Mouse (Mus musculus) inflammation-experienced regulatory T-cells, adult 6 months (primary cell): ENCODE measurements around the gene Angptl1. TPM values are rescaled to one million over a fixed set of nuclear protein-coding genes. Genes with fewer than 3 reads are reported as not detected.
A peak's percentile ranks its signal among the peaks of the same experiment; 100 is the strongest.

ENCODE experiments used
- ATAC-seq: one replicate; pipeline ENCODE4 v1.8.0; 2017
- polyA plus RNA-seq, 3 experiments: library from polyadenylated mRNA; unstranded; fragments of 100-300 nt; shearing (Covaris generic); gene quantifications; one replicate each; pipeline ENCODE4 v1.2.1; 2017

Angptl1 gene
- polyA plus RNA-seq, 3 experiments from 2014 or later: 0.50 to 1.9 (median 1.6) TPM

DNA sequence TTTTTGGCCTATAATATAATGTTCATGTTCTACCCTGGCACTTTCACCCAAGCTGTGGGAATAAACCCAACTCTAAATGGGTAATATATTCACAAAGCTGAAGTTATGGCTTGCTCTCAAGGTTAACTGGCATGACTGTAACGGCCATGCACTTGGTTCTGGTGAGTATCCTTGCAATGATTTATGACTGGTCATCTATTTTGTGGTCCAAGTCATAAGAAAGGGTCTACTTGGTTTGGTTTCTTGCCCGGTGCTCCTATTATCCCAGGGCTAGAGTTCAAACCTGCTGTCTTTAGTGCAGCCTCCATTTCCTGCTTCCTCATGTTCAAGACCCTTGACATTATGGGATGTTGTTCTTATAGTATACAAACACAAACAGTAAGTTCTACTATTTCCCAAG, 46.4 kb downstream of the Angptl1 start:
- no peak for ATAC-seq

DNA sequence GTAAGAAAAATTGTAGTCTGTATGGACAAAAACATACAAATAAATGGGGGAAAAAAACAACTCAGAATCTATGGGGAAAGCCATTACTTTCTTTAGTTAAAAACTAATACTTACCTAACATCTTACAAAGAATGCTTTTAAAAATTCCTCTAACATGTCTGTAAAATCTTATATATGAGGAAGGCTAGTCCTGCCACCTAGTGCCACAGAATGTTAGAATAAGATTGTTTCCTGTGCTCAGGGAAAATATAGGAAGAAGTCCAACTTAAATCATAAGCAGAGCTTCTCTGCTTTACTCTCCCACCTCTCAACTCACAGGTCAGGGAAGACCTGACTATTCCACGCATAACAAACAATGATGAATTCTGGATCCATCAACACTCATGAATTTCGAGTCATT, 47.5 kb downstream of the Angptl1 start:
- ATAC-seq: no peak

DNA sequence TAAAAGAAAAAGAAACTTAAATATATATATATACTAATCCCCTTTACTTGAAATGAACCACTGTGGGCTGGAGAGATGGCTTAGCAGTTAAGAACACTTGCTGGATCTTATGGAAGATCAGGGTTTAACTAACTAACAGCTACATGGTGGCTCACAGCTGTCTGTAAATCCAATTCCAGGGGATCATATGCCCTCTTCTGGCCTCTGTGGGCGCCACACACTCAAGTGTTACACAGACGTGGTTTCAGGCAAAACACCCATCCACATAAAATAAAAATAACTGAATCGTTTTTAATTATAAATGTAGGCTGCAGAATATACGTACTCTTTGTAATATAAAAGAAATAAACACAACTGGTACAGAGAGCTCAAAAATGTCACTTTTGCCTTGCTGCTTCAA, 50.5 kb downstream of the Angptl1 start:
- no peak for ATAC-seq

DNA sequence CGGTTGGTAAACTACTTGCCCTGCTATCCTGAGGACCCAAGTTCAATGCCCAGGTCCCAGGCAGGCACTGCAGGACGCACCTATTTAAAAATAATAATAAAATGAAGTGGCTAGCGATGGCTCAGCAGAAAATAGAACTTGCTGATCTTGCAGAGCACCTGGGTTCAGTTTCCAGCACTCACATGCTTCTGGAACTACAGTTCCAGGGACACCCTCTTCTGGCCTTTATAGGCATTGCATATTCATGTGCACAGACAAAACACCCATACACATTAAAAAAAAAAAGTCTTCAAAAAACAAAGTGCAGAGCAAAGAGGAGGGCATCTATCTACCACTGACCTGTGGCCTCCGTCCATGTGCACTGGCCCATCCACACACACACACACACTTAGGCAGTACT, 53.2 kb downstream of the Angptl1 start:
- no peak for ATAC-seq

DNA sequence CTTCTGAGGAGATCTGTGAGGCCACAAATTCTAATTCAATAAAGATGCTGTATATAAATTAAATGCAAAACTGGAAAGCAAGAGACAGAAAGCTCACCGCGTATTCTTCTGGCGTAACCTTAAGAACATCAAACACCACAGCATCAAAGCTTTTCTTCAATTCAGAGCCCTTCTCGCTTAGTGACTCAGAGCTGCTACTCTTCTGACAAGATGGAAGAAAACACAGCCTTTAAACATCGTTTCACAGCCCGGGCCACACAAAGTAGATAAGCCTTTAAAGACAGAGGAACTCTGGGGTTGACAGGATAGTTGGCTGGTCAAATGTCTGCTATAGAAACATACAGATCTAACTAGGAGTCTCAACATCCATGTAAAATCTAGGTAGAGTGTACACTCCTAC, 63.3 kb downstream of the Angptl1 start:
- no peak for ATAC-seq

DNA sequence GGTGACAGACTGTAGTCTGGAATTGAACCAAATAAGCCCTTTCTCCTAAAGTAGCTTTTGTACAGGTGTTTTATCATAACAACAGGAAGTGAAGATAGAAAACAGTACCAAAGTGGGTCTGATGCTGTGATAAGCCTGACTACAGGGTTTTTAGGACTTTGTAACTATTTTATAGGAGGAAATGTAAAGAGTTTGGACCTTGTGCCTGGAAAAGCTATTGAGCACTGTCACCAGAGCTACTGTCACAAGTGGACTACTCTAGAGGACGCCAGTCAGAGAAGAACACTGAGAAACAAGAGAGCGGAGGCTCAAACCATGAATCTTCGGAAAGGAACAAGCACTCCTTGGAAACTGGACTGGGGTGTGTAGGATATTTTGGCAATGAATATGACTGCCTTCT, 65.5 kb downstream of the Angptl1 start:
- ATAC-seq: no peak

DNA sequence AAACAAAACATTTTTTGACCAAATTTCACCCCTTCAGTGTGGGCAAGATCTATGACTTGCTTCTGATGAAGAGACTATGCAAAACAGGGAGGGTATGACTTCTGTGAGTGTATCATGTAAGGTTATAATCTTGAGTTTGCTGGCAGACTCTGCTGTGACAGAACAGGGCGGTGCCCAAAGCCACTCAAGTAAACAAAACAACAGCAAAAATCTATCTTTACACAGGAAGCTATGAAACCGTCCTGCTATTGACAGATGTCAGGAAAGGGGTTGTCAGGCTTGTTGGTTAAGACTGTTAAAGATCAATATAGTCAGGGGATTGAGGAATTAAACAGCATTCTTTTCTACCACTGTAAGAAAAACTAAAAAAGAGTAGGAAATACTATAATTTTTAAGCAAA, 67.3 kb downstream of the Angptl1 start:
- peak; percentile 44 for ATAC-seq

DNA sequence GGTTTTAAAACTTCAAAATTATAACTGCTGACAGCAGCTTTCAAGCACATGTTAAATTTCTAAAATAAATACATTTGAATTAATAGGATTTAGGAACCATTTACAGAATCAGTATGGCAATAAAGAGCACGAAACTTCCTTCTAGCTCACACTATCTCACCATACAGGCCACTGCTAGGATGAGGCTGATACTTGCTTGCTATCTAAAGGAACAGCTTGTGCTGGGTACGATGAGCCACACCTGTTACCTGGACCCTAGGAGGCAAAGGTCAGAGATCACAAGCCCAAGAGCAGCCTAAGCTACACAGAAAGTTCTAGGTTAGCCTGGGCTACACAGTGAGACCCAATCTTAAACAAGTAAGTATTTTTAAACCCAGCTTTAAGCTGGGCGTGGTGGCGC, 70.9 kb downstream of the Angptl1 start:
- ATAC-seq: no peak

DNA sequence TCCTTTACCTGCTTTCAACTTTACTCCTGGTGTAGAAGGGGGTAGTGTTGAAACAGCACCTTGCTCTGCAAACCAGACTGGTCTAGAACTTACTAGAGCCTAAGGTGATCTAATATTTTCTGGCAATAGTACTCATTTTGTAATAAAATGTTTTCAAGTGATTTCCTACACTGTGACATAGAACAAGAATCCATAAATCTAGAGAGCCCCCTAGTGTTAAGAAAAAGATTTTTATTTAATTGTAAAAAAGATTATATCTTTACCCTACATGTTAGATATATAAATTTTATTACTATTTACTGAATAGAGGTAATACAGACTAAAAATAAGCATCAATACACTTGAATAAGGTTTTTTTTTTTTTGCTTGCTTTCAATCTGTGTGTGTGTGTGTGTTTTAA, 71.5 kb downstream of the Angptl1 start:
- no peak for ATAC-seq

Other genes starting within 250 kb of the Angptl1 start
- gene Tor3a, start 164.2 kb upstream of the Angptl1 start, polyA plus RNA-seq: 10 to 100 TPM; 22.7 to 27.7 (median 24.2) TPM
- 10 to 100 TPM; 11.9 to 16.9 (median 12.2) TPM for gene Fam20b, start 119.5 kb upstream of the Angptl1 start, polyA plus RNA-seq
- gene Ralgps2, start 101.1 kb downstream of the Angptl1 start, polyA plus RNA-seq: 10 to 100 TPM; 24.6 to 48.2 (median 34.1) TPM